Mouse (Mus musculus) neural tube, embryonic 13.5 days (tissue): ENCODE results near the gene Arhgef9. TPM values are rescaled to one million over a fixed set of nuclear protein-coding genes. Genes with fewer than 3 reads are reported as not detected.

Experiments used
- ATAC-seq: fragments of 200-750 bp; cut with Nextera tagmentation; 2 replicates; pipeline ENCODE4 v1.8.0; 2017; ENCODE audit warnings: low read depth, mild to moderate bottlenecking, moderate TSS enrichment, moderate library complexity
- H3K27ac ChIP-seq: fragments of 300-500 bp; sonication (generic); replicated peaks from 2 replicates; pipeline ENCODE4 v1.5.1; 2015; ENCODE audit warnings: moderate library complexity, mild to moderate bottlenecking, inconsistent platforms
- H3K27me3 ChIP-seq: fragments of 300-500 bp; sonication (generic); 2 replicates; pipeline ENCODE4 v1.6.1; 2015; ENCODE audit warnings: mild to moderate bottlenecking, inconsistent platforms
- H3K36me3 ChIP-seq: fragments of 300-500 bp; sonication (generic); 2 replicates; pipeline ENCODE4 v1.6.1; 2015; ENCODE audit warnings: mild to moderate bottlenecking, inconsistent platforms
- H3K4me1 ChIP-seq: fragments of 300-500 bp; sonication (generic); replicated peaks from 2 replicates; pipeline ENCODE4 v1.6.1; 2015; ENCODE audit warnings: inconsistent platforms
- H3K4me2 ChIP-seq: fragments of 300-500 bp; sonication (generic); 2 replicates; pipeline ENCODE4 v1.6.1; 2015; ENCODE audit warnings: inconsistent platforms, mild to moderate bottlenecking, moderate library complexity
- H3K4me3 ChIP-seq: fragments of 300-500 bp; sonication (generic); 2 replicates; pipeline ENCODE4 v1.5.1; 2015; ENCODE audit warnings: mild to moderate bottlenecking, inconsistent platforms
- H3K9ac ChIP-seq: fragments of 300-500 bp; sonication (generic); 2 replicates; pipeline ENCODE4 v1.6.1; 2015; ENCODE audit warnings: moderate library complexity, mild to moderate bottlenecking, inconsistent platforms
- H3K9me3 ChIP-seq: fragments of 300-500 bp; sonication (generic); 2 replicates; pipeline ENCODE4 v1.6.1; 2016; ENCODE audit warnings: inconsistent platforms
- WGBS: fragments of 180-500 bp; shearing (Covaris S2); methylation state at CpG from one replicate; pipeline ENCODE4 v1.1.7; 2015; 5-methylcytosine and 5-hydroxymethylcytosine counted together
- polyA plus RNA-seq: library from polyadenylated mRNA; unstranded; fragments of >200 nt; fragmentation: Nextera tagmentation; extraction: Ambion mirVana; gene quantifications from 2 replicates; pipeline ENCODE4 v1.2.1, GENCODE M21; 2015

Arhgef9 gene
- 32.8 and 33.3 TPM in 2 replicates for polyA plus RNA-seq

DNA sequence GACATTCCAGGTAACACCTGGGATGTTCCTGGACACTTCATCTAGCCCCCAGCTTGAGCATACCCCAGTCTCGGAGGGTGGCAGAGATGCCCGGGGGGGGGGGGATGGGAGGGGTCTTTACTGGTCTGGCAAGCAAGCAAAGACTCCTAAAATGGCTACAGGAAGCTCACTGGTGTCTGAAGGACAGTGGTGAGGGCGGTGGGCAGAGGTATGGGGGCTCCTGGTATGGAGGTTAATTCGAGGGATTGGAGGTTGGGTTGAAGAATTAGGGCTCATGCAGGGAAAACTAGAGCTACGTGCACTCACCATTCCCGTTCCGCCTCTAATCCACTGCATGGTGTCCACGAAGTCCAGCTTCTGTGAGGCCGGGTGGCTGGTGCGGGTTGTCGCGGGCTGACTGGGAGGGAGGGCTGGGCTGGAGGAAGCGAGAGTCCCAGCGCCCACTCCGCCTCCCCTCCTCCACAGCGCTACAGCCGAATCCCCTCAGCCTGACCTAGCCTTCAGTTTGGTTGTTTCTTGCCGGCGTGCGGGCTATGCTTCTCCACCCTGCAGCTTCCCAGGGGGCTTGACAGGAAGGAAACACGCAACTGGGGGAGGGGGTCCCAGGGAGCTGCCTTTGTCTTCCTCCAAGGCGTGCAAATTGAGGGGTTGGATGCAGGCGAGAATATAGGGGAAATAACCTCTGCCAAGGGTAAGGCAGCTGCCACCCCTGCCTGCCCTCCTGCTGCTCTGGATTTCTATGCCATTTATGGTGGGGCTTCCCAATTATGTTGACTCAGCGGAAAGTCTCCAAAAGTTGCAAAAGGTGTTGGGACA, at the start of gene Arhgef9:
TSS of gene Arhgef9 (minus strand) at position 753 of the 816 bp plus-strand sequence.
- H3K4me1 ChIP-seq, result peaks cover 9% of the 10 kb centered on the region
- no peaks in the 10 kb centered on the region; the same call in 1 of the 2 replicates for H3K27me3 ChIP-seq
- no peaks in the 10 kb centered on the region for H3K9me3 ChIP-seq
- H3K27ac ChIP-seq, result peak within 1 kb of the TSS; percentile 67
- peak within 1 kb of the TSS; percentile 43 for H3K4me3 ChIP-seq
- peak within 1 kb of the TSS; percentile 77 for H3K9ac ChIP-seq
- H3K36me3 ChIP-seq, result no peaks in the 10 kb centered on the region
- ATAC-seq, result peak; percentile 91
- H3K4me2 ChIP-seq, result peak within 1 kb of the TSS; percentile 57
- 26% methylated on average over 24 of the region's 24 CpGs for WGBS

DNA sequence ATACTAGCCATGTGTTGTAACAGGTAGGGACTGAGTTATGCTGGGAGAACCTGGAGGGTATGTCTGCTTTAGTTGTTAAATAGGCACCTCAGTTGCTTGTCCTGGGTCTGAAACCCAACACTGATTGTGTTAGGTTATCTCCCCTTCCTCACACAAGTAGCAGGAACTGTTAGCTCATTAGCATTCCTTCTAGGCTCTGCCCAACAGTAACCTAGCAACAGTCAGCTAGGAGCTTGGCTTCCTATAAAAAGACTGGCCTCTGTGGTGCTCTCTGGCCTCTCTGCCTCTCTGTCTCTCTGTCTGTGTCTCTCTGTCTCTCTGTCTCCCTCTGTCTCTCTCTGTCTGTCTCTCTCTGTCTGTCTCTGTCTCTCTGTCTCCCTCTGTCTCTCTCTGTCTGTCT, 42.2 kb upstream of the Arhgef9 start:
- peak; percentile 65; the same call in 1 of the 2 replicates for ATAC-seq
- Histone ChIP-seq H3K27me3 (no peaks in the 10 kb centered on the region), H3K9ac (no peak overlapping the region), H3K4me2 (no peak overlapping the region), H3K9me3 (no peaks in the 10 kb centered on the region), H3K27ac (no peak overlapping the region), H3K4me3 (no peak overlapping the region), H3K4me1 (no peaks in the 10 kb centered on the region), H3K36me3 (no peaks in the 10 kb centered on the region)

DNA sequence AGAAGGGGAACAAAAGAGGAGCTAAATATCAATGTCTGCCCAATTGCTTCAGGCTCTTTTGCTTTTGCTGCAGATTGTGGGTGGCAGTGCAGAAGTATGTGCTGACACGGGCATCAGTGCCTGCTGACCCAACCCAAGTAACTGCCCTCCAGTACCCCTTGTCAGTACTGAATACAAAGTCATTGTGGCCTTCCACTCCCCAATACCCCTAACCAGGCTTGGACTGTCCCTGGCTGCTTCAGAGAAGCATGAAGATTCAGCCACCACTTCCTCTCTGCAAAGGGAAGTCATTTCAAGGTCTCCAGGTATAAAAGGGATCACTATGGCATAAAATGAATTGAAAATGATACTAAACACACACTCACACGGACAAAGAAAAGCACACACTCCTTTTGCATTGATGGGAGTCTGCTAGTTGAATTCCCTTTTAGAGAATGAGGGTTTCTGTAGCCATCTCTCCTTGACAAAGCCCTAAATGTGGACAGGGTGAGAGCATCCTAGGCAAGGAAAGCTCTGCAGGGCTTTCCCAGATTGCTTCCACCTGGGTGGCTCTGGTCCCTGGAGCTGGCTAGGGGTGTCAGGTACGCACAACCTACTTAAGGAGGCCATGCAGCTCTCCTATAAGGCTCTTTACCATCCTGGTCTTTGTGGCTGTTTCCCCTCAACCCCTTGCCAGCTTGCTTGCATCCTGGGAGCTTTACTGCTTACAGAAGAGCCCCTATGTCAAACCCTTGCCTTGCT, 1.1 kb downstream of the Arhgef9 start:
- H3K36me3 ChIP-seq, result no peaks in the 10 kb centered on the region
- peak overlapping the region; percentile 67 for H3K27ac ChIP-seq
- peak overlapping the region; percentile 57 for H3K4me2 ChIP-seq
- peak overlapping the region; percentile 43 for H3K4me3 ChIP-seq
- H3K27me3 ChIP-seq, result no peaks in the 10 kb centered on the region; the same call in 1 of the 2 replicates
- peak; percentile 60; the same call in 1 of the 2 replicates for ATAC-seq
- H3K9ac ChIP-seq, result peak overlapping the region; percentile 77
- 51% methylated on average over 3 of the region's 3 CpGs for WGBS
- no peaks in the 10 kb centered on the region for H3K9me3 ChIP-seq
- peaks cover 9% of the 10 kb centered on the region for H3K4me1 ChIP-seq

DNA sequence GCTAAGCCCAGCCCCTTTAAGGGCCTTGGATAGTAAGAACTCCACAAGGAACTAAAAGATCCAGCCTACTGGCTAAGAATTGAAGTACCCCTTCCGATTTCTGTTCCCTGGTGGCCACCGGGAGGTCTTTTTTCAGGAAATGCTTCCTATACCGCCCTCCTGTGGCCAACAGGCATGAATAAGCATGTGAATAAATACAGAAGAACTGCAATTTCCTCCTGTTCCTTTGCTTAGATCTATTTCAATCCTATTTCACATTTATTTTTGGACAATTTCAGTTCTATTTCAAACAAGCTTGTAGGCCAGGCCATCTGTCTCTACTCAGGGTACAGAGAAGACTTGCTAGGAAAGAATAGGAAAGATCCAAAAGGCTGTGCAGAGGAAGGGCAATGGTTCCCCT, 20.7 kb downstream of the Arhgef9 start:
- no peaks in the 10 kb centered on the region for H3K9me3 ChIP-seq
- no peak for ATAC-seq
- H3K27me3 ChIP-seq, result peaks cover 5% of the 10 kb centered on the region; the same call in 1 of the 2 replicates
- no peak overlapping the region for H3K4me3 ChIP-seq
- no peak overlapping the region for H3K4me2 ChIP-seq
- H3K27ac ChIP-seq, result no peak overlapping the region
- no peaks in the 10 kb centered on the region for H3K4me1 ChIP-seq
- no peak overlapping the region for H3K9ac ChIP-seq
- WGBS, result 19% methylated on average over 3 of the region's 3 CpGs
- H3K36me3 ChIP-seq, result no peaks in the 10 kb centered on the region

DNA sequence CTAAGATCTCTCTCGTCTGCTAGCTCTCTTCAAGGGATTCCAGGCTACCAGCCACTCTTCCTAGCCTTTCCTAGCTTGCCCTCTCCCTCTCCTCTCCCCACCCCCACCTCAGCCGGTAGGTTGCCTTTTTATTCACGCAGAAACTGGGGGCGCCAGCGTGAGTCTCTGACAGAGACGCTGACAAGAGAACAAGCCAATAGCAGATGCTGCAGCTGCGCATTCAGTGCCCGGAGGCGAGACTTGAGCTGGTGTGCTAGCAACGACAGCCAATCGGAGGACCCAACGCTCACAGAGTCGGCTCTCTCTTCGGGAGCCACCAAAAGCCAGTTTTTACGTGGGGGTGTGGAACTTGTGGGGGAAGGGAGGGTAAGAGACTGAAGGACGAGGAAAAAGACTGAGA, 30.3 kb downstream of the Arhgef9 start:
- Histone ChIP-seq H3K4me3 (peak overlapping the region; percentile 44), H3K4me1 (peaks cover 39% of the 10 kb centered on the region), H3K27ac (peak overlapping the region; percentile 91), H3K36me3 (no peaks in the 10 kb centered on the region), H3K4me2 (peak overlapping the region; percentile 64), H3K9me3 (no peaks in the 10 kb centered on the region), H3K9ac (peak overlapping the region; percentile 73), H3K27me3 (no peaks in the 10 kb centered on the region)
- WGBS, result 19% methylated on average over 16 of the region's 16 CpGs
- ATAC-seq, result peak; percentile 99

DNA sequence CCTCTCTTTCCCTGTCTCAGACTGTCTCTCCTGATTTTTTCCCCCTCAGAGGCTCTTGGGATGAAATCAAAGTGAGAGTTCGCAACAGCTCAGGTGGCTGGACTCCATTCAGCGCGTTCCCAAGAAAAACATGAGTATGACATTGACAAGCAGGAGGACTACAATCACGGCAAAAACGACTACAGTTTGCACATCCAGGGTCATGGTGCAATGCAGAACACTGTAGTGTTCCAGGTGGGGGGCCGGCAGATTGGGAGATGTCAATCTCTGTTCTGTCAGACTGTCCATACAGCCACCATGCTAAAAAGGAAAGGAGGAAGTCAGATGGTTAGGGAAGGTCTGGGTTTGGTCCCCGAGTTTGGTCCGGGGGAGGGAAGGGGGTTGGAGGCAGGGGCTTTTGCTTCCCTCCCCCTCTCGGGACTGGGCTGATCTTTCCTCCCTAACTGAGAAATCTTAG, 31.0 kb downstream of the Arhgef9 start:
- Histone ChIP-seq H3K9me3 (no peaks in the 10 kb centered on the region), H3K4me2 (peak overlapping the region; percentile 64), H3K9ac (peak overlapping the region; percentile 73), H3K27me3 (no peaks in the 10 kb centered on the region), H3K36me3 (no peaks in the 10 kb centered on the region), H3K4me1 (peaks cover 39% of the 10 kb centered on the region), H3K4me3 (peak overlapping the region; percentile 44), H3K27ac (peak overlapping the region; percentile 91)
- ATAC-seq, result peak; percentile 33
- WGBS, result 25% methylated on average over 9 of the region's 9 CpGs

DNA sequence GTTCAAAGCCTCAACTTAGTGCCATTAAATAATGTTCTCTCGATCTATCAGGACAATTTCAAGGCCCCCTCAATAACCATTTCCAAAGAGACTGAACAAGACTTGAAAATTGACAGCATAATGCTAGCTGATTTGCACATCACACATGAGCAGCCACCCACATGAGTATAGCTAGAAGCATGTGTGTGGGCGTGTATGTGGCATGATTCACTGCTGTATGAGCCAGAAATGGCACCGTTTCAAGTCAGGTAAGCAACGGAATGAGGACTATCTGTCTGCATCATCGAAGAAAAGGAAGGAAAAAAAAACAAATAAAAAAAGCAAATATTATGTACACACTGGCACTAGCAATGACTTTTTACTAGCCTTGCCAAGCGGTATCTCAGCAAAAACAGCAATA, 32.5 kb downstream of the Arhgef9 start:
- H3K9ac ChIP-seq, result no peak overlapping the region
- H3K4me3 ChIP-seq, result 0 out of 2 replicates have a peak overlapping the region, but pooled peaks have one; percentile 44
- 0 out of 2 replicates have a peak, but pooled peaks cover 3% of the 10 kb centered on the region for H3K27me3 ChIP-seq
- ATAC-seq, result no peak
- H3K27ac ChIP-seq, result no peak overlapping the region
- peak overlapping the region; percentile 64 for H3K4me2 ChIP-seq
- H3K4me1 ChIP-seq, result peaks cover 39% of the 10 kb centered on the region
- H3K36me3 ChIP-seq, result no peaks in the 10 kb centered on the region
- WGBS, result 66% methylated on average over 6 of the region's 6 CpGs
- H3K9me3 ChIP-seq, result no peaks in the 10 kb centered on the region

DNA sequence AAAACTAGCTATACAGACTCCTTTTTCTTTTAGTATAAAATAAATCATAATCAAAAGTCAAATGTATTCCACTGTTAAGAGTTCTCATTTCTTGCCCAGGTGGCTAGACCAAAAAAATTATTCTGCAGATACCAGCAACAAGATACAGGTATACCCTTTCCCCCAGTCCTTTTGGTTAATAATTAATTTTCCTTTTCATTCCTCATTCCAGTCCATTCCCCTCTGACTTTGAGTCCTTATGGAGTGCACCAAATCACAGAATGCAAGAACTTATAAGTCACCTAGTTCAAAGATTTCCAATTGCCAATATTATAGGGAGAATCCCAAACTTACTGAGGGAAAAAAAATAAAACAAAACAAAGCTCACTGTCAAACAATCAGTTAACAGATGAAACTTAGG, 33.2 kb downstream of the Arhgef9 start:
- no peaks in the 10 kb centered on the region for H3K36me3 ChIP-seq
- no peak overlapping the region for H3K9ac ChIP-seq
- H3K27ac ChIP-seq, result no peak overlapping the region
- no peak overlapping the region for H3K4me3 ChIP-seq
- H3K27me3 ChIP-seq, result 0 out of 2 replicates have a peak, but pooled peaks cover 3% of the 10 kb centered on the region
- no peaks in the 10 kb centered on the region for H3K9me3 ChIP-seq
- peak overlapping the region; percentile 64 for H3K4me2 ChIP-seq
- peaks cover 39% of the 10 kb centered on the region for H3K4me1 ChIP-seq
- no peak for ATAC-seq

DNA sequence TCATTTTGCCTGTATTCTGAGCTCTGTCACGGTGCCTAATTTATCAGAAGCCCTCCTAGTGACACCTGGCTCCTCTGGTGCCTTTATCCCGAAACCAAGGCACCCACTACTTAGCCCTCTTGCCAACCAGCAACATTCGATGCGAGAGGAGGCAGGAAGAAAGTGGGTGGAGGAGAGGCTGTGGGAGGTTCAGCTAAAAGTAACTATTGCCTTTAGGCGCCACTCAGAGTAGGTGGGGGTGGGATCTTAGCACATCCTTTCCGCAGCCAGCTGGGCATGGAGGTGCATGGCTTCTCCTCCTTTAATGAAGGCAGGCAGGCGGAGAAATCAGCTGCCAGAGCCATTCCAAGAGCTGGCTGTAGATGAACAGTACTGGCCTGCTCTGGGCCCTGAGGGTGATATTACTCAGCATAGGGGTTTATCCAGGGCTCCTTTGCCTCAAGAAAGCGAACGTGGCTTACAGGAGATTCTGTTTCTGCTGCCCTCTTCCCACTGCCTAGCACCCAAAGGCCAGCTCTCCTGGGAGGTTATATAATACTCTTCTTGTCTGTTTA, 39.7 kb downstream of the Arhgef9 start:
- Histone ChIP-seq H3K4me3 (no peak overlapping the region), H3K36me3 (no peaks in the 10 kb centered on the region), H3K4me1 (0 out of 2 replicates have a peak, but pooled peaks cover 6% of the 10 kb centered on the region), H3K27me3 (peaks cover 10% of the 10 kb centered on the region), H3K9ac (no peak overlapping the region), H3K27ac (no peak overlapping the region), H3K9me3 (no peaks in the 10 kb centered on the region), H3K4me2 (no peak overlapping the region)
- 46% methylated on average over 9 of the region's 9 CpGs for WGBS
- no peak for ATAC-seq

DNA sequence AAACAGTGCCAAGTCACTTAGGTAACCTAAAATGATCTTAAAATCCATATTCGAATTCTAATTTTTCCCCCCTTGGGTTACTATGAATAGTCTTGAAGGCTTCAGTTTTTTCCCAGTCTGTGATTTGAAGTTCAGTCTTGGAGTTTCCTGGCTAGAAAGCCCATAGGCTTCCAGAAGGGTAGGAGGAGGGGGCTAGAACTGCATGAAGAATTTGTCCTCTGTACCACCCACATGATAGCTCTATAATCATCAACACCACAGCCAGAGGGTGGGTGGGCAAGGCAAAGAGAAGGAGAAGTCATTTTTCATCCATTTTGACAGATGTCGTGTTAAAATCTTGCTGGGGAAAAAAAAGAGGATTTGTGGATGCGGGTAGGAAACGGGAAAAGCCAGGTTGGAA, 58.0 kb downstream of the Arhgef9 start:
- no peak overlapping the region for H3K27ac ChIP-seq
- no peak overlapping the region for H3K4me2 ChIP-seq
- no peaks in the 10 kb centered on the region for H3K27me3 ChIP-seq
- no peaks in the 10 kb centered on the region for H3K36me3 ChIP-seq
- ATAC-seq, result no peak
- no peak overlapping the region for H3K4me3 ChIP-seq
- no peaks in the 10 kb centered on the region for H3K9me3 ChIP-seq
- H3K4me1 ChIP-seq, result no peaks in the 10 kb centered on the region
- H3K9ac ChIP-seq, result no peak overlapping the region
- 85% methylated on average over 4 of the region's 4 CpGs for WGBS

DNA sequence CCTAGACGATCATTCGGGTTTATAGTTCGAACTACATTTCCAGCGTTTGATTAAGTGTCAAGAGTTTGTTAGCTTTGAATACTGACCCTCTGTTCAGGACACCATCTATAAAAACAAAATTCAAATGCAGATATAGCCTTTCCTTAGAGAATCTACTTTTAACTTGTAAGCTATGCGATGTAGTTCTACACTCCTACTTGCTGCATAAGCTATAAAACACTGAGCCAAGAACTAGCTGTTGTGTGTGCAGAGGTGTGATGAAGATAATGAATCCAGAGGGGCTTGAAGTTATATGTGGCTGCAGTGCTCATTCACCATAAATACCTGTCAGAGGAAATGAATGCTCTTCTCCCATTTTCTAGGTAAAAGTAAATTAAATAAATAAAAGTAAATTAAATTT, 63.2 kb downstream of the Arhgef9 start:
- H3K27ac ChIP-seq, result no peak overlapping the region
- H3K27me3 ChIP-seq, result no peaks in the 10 kb centered on the region

DNA sequence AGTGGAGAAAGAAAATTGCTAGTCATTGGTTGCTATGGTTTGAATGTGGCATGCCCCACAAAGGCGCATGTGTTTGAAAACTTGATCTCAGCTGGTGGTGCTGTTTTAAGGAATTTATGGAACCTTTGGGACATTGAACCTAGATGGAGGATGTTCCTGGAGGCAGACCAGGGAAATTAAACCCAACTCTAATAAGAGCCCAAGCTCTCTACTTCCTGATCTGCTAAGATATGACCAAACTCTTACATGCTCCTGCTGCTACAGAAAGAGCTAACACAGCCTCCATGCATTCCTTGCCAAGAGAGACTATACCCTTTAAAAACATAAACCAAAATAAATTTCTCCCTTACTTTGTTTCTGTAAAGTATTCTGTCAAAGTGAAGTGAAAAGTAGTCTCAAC, 63.7 kb downstream of the Arhgef9 start:
- H3K27me3 ChIP-seq, result no peaks in the 10 kb centered on the region
- no peak overlapping the region for H3K4me3 ChIP-seq
- no peaks in the 10 kb centered on the region for H3K36me3 ChIP-seq
- no peak overlapping the region for H3K27ac ChIP-seq
- no peaks in the 10 kb centered on the region for H3K4me1 ChIP-seq
- no peak overlapping the region for H3K4me2 ChIP-seq
- no peaks in the 10 kb centered on the region for H3K9me3 ChIP-seq
- WGBS, result 59% methylated on average over 1 of the region's 1 CpGs
- ATAC-seq, result no peak
- H3K9ac ChIP-seq, result no peak overlapping the region

More for the DNA sequence above, 63.2 kb downstream of the Arhgef9 start:
- Histone ChIP-seq H3K9ac (no peak overlapping the region), H3K4me1 (no peaks in the 10 kb centered on the region), H3K4me2 (no peak overlapping the region), H3K36me3 (no peaks in the 10 kb centered on the region), H3K4me3 (no peak overlapping the region), H3K9me3 (no peaks in the 10 kb centered on the region)
- no peak for ATAC-seq
- WGBS, result 83% methylated on average over 5 of the region's 5 CpGs
